Mouse (Mus musculus) urinary bladder, postnatal 25 days (tissue): ENCODE data around the gene Gm572.

ENCODE experiments used
- DNase-seq: peaks from one replicate; pipeline ENCODE4 v3.0.0; 2022; ENCODE audit warnings: low spot score

The Gm572 gene

GRCm38 (mm10) chr4:148643291-148644156 lies at the start of gene Gm572:
Gene Gm572, plus strand, starts transcription at chr4:148643317.
- DNase-seq: no peak

GRCm38 (mm10) chr4:148593996-148594395 lies 49.1 kb upstream of the Gm572 start:
- no peak for DNase-seq

GRCm38 (mm10) chr4:148595916-148596315 lies 47.2 kb upstream of the Gm572 start:
- no peak for DNase-seq

GRCm38 (mm10) chr4:148596731-148597130 lies 46.4 kb upstream of the Gm572 start:
- DNase-seq: no peak

- DNase-seq: no peak
Observed at GRCm38 (mm10) chr4:148598826-148599225, 44.3 kb upstream of the Gm572 start.

- no peak for DNase-seq
Observed at GRCm38 (mm10) chr4:148600316-148600715, 42.8 kb upstream of the Gm572 start.

GRCm38 (mm10) chr4:148601871-148602270 lies 41.2 kb upstream of the Gm572 start:
- no peak for DNase-seq

- no peak for DNase-seq
Observed at GRCm38 (mm10) chr4:148602357-148603120, 40.6 kb upstream of the Gm572 start, which contains the start of gene Masp2. Gene Masp2, plus strand, starts transcription at chr4:148602554.

GRCm38 (mm10) chr4:148603376-148604139 lies 39.6 kb upstream of the Gm572 start:
- DNase-seq: no peak

- no peak for DNase-seq
Observed at GRCm38 (mm10) chr4:148604141-148604540, 39.0 kb upstream of the Gm572 start.

GRCm38 (mm10) chr4:148604541-148605165 lies 38.5 kb upstream of the Gm572 start:
- peak; percentile 61 for DNase-seq

- DNase-seq: peak; percentile 83
Observed at GRCm38 (mm10) chr4:148607758-148608157, 35.4 kb upstream of the Gm572 start.

- no peak for DNase-seq
Observed at GRCm38 (mm10) chr4:148609805-148610204, 33.3 kb upstream of the Gm572 start.

GRCm38 (mm10) chr4:148610631-148611364 lies 32.3 kb upstream of the Gm572 start:
- no peak for DNase-seq

- no peak for DNase-seq
Observed at GRCm38 (mm10) chr4:148612557-148612956, 30.6 kb upstream of the Gm572 start.

- DNase-seq: no peak
Observed at GRCm38 (mm10) chr4:148613738-148614137, 29.4 kb upstream of the Gm572 start.

- no peak for DNase-seq
Observed at GRCm38 (mm10) chr4:148619805-148620204, 23.3 kb upstream of the Gm572 start.

GRCm38 (mm10) chr4:148620718-148621117 lies 22.4 kb upstream of the Gm572 start:
- no peak for DNase-seq

GRCm38 (mm10) chr4:148622485-148622884 lies 20.6 kb upstream of the Gm572 start:
- no peak for DNase-seq

- no peak for DNase-seq
Observed at GRCm38 (mm10) chr4:148623609-148624008, 19.5 kb upstream of the Gm572 start.

GRCm38 (mm10) chr4:148625010-148625409 lies 18.1 kb upstream of the Gm572 start:
- no peak for DNase-seq
